Mouse (Mus musculus): ENCODE data around the gene Vps33b. TPM values are rescaled to one million over a fixed set of nuclear protein-coding genes. Genes with fewer than 3 reads are reported as not detected.
"Not testable (repeated sequence)": the region's sequence is repeated elsewhere in the genome, so short reads cannot be mapped to it uniquely, and the experiment has no call there.

Vps33b gene
- polyA plus RNA-seq, 1 experiment from 2014 or later: 14.9 TPM

DNA sequence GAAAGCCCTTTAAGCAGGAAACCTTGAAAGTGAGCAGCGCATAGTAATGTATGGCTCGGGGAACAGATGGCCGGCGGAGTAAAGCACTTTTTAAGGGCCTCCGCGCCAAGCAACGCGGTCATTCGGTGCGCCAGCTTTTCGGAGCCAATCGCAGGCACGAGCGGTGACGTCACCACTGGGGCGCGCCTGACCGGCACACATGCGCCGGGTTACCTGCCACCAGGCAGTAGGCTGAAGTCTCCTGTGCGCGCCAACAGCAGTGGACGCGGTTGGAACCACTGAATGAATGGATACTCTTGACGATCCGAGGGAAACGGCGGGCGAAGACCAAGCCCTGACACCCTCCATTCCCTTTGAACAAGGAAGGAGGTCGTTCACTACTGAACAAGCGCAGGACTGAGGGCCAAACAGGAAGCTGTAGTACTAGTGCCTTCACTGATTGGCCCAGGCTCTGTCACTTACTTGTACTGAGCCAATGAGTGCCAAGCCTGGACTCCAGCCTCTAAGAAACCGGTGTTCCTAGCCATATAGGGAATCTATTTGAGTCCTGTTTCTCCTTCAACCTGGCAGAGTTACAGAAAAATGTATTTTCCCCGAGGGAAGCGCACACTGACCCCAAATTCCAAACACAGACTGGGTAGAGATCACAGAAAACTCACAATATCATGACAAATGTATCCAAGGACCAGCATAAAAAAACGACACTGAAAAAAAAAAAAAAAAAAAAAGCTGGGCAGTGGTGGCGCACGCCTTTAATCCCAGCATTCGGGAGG, 54.8 kb downstream of the Vps33b start, which contains the start of gene Rccd1:
Gene Rccd1 (minus strand): TSS at position 412 of the 773 bp plus-strand sequence.
- Histone ChIP-seq H3K4me1 (peaks cover 13% of the 10 kb centered on the region), H3K9me3 (no peaks in the 10 kb centered on the region), H3K4me3 (peak within 1 kb of the TSS; percentile 56), H3K4me2 (replicated peaks) (peak within 1 kb of the TSS; percentile 61), H3K27me3 (no peaks in the 10 kb centered on the region), H3K36me3 (peaks cover 51% of the 10 kb centered on the region), H3K27ac (peak within 1 kb of the TSS; percentile 74), H3K9ac (peak within 1 kb of the TSS; percentile 35)
- 2% methylated on average over 38 of the region's 38 CpGs for WGBS
- ATAC-seq (ENCODE audit: insufficient number of reproducible peaks, insufficient read depth, low FRiP score, low TSS enrichment): peak; percentile 97

- H3K9me3 ChIP-seq; H3K27me3 ChIP-seq; H3K4me3 ChIP-seq; H3K9ac ChIP-seq; ATAC-seq (ENCODE audit: insufficient number of reproducible peaks, insufficient read depth, low FRiP score, low TSS enrichment); H3K4me2 ChIP-seq (replicated peaks): not testable (repeated sequence)
- Histone ChIP-seq H3K36me3 (peaks cover 56% of the 10 kb centered on the region), H3K27ac (peak overlapping the region; percentile 74; the same call in 1 of the 2 replicates), H3K4me1 (peaks cover 13% of the 10 kb centered on the region)
- WGBS: 41% methylated on average over 4 of the region's 5 CpGs
Observed at GRCm38 (mm10) chr7:80324816-80325119, 55.3 kb downstream of the Vps33b start.

GRCm38 (mm10) chr7:80325292-80325868, 55.9 kb downstream of the Vps33b start:
- H3K4me1 ChIP-seq: peaks cover 13% of the 10 kb centered on the region
- H3K27ac ChIP-seq: peak overlapping the region; percentile 46; the same call in 1 of the 2 replicates
- no peak for ATAC-seq (ENCODE audit: insufficient number of reproducible peaks, insufficient read depth, low FRiP score, low TSS enrichment)
- no peaks in the 10 kb centered on the region for H3K9me3 ChIP-seq
- no peak overlapping the region for H3K4me3 ChIP-seq
- no peaks in the 10 kb centered on the region for H3K27me3 ChIP-seq
- peaks cover 60% of the 10 kb centered on the region for H3K36me3 ChIP-seq
- H3K9ac ChIP-seq: no peak overlapping the region
- WGBS: 94% methylated on average over 16 of the region's 16 CpGs
- H3K4me2 ChIP-seq (replicated peaks): no peak overlapping the region

GRCm38 (mm10) chr7:80326076-80326475, 56.6 kb downstream of the Vps33b start:
- Histone ChIP-seq H3K9ac (no peak overlapping the region), H3K4me2 (replicated peaks) (no peak overlapping the region), H3K9me3 (no peaks in the 10 kb centered on the region), H3K27ac (no peak overlapping the region), H3K4me1 (peaks cover 13% of the 10 kb centered on the region), H3K4me3 (no peak overlapping the region), H3K27me3 (no peaks in the 10 kb centered on the region), H3K36me3 (peaks cover 62% of the 10 kb centered on the region)
- no peak for ATAC-seq (ENCODE audit: insufficient number of reproducible peaks, insufficient read depth, low FRiP score, low TSS enrichment)
- 93% methylated on average over 19 of the region's 19 CpGs for whole genome bisulfite sequencing

GRCm38 (mm10) chr7:80330278-80330677, 60.8 kb downstream of the Vps33b start:
- no peak overlapping the region for H3K4me2 ChIP-seq (replicated peaks)
- ATAC-seq (ENCODE audit: insufficient number of reproducible peaks, insufficient read depth, low FRiP score, low TSS enrichment): no peak
- H3K27ac ChIP-seq: no peak overlapping the region
- H3K9me3 ChIP-seq: no peaks in the 10 kb centered on the region
- no peak overlapping the region for H3K4me3 ChIP-seq
- no peaks in the 10 kb centered on the region for H3K27me3 ChIP-seq
- 92% methylated on average over 8 of the region's 8 CpGs for WGBS
- H3K9ac ChIP-seq: no peak overlapping the region
- peaks cover under 1% of the 10 kb centered on the region; the same call in 1 of the 2 replicates for H3K4me1 ChIP-seq
- H3K36me3 ChIP-seq: peaks cover 100% of the 10 kb centered on the region

DNA sequence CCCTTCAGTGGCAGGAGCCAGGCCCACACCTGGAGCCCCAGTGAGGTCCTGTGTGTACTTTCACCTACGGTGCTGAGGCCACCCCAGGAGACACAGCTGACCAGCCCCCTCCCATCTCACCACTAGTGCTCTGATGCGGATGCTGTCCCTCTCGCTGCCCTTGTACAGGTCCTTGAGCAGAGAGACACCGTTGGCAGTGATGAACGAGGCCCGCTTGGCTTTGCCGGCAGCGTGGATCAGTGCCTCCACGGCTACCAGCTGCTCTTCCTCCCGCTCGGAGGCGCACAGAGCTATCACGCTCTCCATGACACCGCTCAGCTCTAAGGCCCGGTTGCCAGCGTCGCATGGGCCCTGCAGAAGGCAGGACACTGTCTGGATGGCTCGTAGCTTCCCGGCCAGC, 62.0 kb downstream of the Vps33b start:
- H3K27me3 ChIP-seq: no peaks in the 10 kb centered on the region
- peaks cover 100% of the 10 kb centered on the region for H3K36me3 ChIP-seq
- no peak overlapping the region for H3K9ac ChIP-seq
- no peak overlapping the region for H3K27ac ChIP-seq
- H3K4me2 ChIP-seq (replicated peaks): no peak overlapping the region
- no peaks in the 10 kb centered on the region for H3K4me1 ChIP-seq
- H3K9me3 ChIP-seq: no peaks in the 10 kb centered on the region
- no peak overlapping the region for H3K4me3 ChIP-seq
- ATAC-seq (ENCODE audit: insufficient number of reproducible peaks, insufficient read depth, low FRiP score, low TSS enrichment): no peak
- WGBS: 96% methylated on average over 19 of the region's 19 CpGs

- 92% methylated on average over 4 of the region's 4 CpGs for WGBS
- Histone ChIP-seq H3K36me3 (peaks cover 76% of the 10 kb centered on the region), H3K27ac (no peak overlapping the region), H3K27me3 (no peaks in the 10 kb centered on the region), H3K4me1 (peaks cover 17% of the 10 kb centered on the region), H3K9ac (no peak overlapping the region), H3K4me2 (replicated peaks) (no peak overlapping the region), H3K4me3 (no peak overlapping the region), H3K9me3 (no peaks in the 10 kb centered on the region)
- no peak for ATAC-seq (ENCODE audit: insufficient number of reproducible peaks, insufficient read depth, low FRiP score, low TSS enrichment)
Observed at GRCm38 (mm10) chr7:80334848-80335247, 65.4 kb downstream of the Vps33b start.

- H3K9me3 ChIP-seq: no peaks in the 10 kb centered on the region
- H3K36me3 ChIP-seq: peaks cover 55% of the 10 kb centered on the region
- no peak for ATAC-seq (ENCODE audit: insufficient number of reproducible peaks, insufficient read depth, low FRiP score, low TSS enrichment)
- WGBS: 81% methylated on average over 3 of the region's 3 CpGs
- H3K4me2 ChIP-seq (replicated peaks): no peak overlapping the region
- H3K9ac ChIP-seq: no peak overlapping the region
- H3K27me3 ChIP-seq: no peaks in the 10 kb centered on the region
- H3K4me3 ChIP-seq: no peak overlapping the region
- H3K27ac ChIP-seq: no peak overlapping the region
- H3K4me1 ChIP-seq: peaks cover 25% of the 10 kb centered on the region
Observed at GRCm38 (mm10) chr7:80336932-80337331, 67.5 kb downstream of the Vps33b start.

DNA sequence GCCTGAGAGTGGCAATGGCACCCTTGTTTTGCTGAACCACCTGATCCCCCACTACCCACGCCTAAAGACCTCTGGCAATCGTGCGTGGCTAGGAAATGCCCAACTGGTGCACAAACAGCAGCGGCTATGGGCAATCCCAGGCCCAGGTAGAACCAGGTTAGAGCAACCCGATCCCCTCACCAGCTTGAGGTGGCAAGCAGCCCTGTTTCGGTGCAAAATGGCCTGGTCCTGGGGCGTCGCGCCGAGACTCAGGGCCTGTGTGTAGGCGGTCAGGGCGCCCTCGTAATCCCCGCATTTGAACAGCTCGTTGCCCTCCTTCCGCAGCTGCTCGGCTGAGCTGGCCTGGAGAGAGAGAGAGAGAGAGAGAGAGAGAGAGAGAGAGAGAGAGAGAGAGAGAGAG, 69.9 kb downstream of the Vps33b start:
- peaks cover 31% of the 10 kb centered on the region for H3K4me1 ChIP-seq
- WGBS: 10% methylated on average over 17 of the region's 17 CpGs
- H3K4me3 ChIP-seq: peak overlapping the region; percentile 60
- H3K9me3 ChIP-seq: no peaks in the 10 kb centered on the region
- H3K9ac ChIP-seq: peak overlapping the region; percentile 74
- H3K4me2 ChIP-seq (replicated peaks): peak overlapping the region; percentile 90
- no peak for ATAC-seq (ENCODE audit: insufficient number of reproducible peaks, insufficient read depth, low FRiP score, low TSS enrichment)
- peaks cover 31% of the 10 kb centered on the region for H3K36me3 ChIP-seq
- H3K27me3 ChIP-seq: no peaks in the 10 kb centered on the region
- H3K27ac ChIP-seq: 0 out of 2 replicates have a peak overlapping the region, but pooled peaks have one; percentile 46

DNA sequence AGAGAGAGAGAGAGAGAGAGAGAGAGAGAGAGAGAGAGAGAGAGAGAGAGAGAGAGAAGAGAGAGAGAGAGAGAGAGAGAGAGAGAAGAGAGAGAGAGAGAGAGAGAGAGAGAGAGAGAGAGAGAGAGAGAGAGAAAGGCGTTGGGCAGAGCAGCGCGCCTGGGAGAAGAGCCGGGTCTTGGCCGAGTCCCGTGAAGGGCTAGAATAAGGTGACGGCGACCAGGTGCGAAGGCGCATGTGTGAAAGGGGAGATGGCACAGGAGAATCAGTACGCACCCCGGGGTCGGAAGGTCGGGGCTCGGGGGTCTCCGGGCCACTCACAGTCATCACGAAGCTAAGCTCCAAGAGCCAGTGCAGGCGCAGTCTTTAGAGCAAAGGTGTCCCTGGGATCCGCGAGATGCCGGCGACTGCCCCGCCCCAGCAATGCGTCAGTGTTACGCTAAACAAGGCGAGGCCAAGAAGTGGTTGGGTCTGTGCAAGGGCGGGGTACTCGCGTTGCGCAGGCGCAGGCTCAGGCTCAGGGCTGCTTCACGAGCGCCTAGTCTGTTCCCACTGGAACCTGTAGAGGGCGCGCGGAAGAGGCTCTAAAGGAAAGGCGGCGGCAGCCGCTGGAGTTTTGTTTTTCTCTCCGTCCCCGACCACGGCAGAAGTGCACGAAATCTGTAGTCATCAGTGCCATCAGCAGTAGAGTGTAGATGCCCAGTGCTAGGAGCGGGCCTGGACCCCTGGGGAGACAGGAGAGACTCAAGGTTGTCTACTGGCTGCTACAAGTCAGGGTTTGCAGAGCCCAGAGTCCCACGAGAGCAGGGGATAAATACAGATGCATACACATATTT, 70.6 kb downstream of the Vps33b start:
- H3K27me3 ChIP-seq: no peaks in the 10 kb centered on the region
- WGBS: under 1% methylated on average over 45 of the region's 45 CpGs
- H3K9ac ChIP-seq: peak overlapping the region; percentile 74
- H3K4me2 ChIP-seq (replicated peaks): peak overlapping the region; percentile 90
- H3K9me3 ChIP-seq: no peaks in the 10 kb centered on the region
- H3K27ac ChIP-seq: peak overlapping the region; percentile 87
- H3K4me1 ChIP-seq: peaks cover 31% of the 10 kb centered on the region
- H3K4me3 ChIP-seq: peak overlapping the region; percentile 60
- peaks cover 25% of the 10 kb centered on the region for H3K36me3 ChIP-seq
- peak; percentile 96 for ATAC-seq (ENCODE audit: insufficient number of reproducible peaks, insufficient read depth, low FRiP score, low TSS enrichment)

DNA sequence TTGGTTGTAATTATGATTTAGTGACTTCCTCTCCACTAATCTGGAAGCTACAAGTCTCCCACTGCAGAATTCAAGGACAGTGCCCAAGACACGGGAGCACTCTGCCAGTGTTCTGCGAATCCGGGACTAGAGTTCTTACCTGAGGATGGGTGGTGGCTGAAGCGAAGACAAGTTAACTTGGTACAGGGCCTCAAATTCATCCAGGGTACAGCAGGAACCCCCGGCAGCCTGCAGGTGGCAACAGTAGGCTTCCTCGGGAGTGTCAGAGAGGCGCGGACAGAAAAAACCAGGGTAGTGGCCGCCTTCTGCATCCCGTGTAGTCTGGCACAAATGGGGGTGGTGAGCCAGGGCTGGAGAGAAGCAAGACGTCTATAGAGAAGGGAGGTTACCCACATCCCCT, 71.3 kb downstream of the Vps33b start, which contains the start of gene Unc45a:
Gene Unc45a (minus strand): TSS at position 213 of the 400 bp plus-strand sequence.
- Histone ChIP-seq H3K36me3 (peaks cover 20% of the 10 kb centered on the region), H3K27me3 (no peaks in the 10 kb centered on the region), H3K9me3 (no peaks in the 10 kb centered on the region), H3K4me1 (peaks cover 31% of the 10 kb centered on the region), H3K4me3 (peak within 1 kb of the TSS; percentile 60), H3K27ac (peak within 1 kb of the TSS; percentile 87), H3K4me2 (replicated peaks) (peak within 1 kb of the TSS; percentile 90), H3K9ac (peak within 1 kb of the TSS; percentile 74)
- ATAC-seq (ENCODE audit: insufficient number of reproducible peaks, insufficient read depth, low FRiP score, low TSS enrichment): peak; percentile 47; the same call in 1 of the 2 replicates
- WGBS: 2% methylated on average over 11 of the region's 11 CpGs
